Mouse (Mus musculus) midbrain, embryonic 10.5 days (tissue): ENCODE results near the gene Adad1. TPM values are rescaled to one million over a fixed set of nuclear protein-coding genes. Genes with fewer than 3 reads are reported as not detected.
A peak's percentile ranks its signal among the peaks of the same experiment; 100 is the strongest.

ENCODE experiments used
- DNase-seq: peaks from one replicate; pipeline ENCODE4 v3.0.0-alpha.2; 2017; ENCODE audit warnings: low spot score
- H3K27ac ChIP-seq: fragments of 300-500 bp; sonication (generic); replicated peaks from 2 replicates; pipeline ENCODE4 v1.5.1; 2016; ENCODE audit warnings: mild to moderate bottlenecking
- H3K27me3 ChIP-seq: fragments of 300-500 bp; sonication (generic); 2 replicates; pipeline ENCODE4 v1.6.1; 2016; ENCODE audit warnings: low read depth, mild to moderate bottlenecking; ENCODE audit not compliant: poor library complexity, severe bottlenecking
- H3K36me3 ChIP-seq: fragments of 300-500 bp; sonication (generic); 2 replicates; pipeline ENCODE4 v1.6.1; 2016; ENCODE audit warnings: mild to moderate bottlenecking, moderate library complexity
- H3K4me1 ChIP-seq: fragments of 300-500 bp; sonication (generic); 2 replicates; pipeline ENCODE4 v1.6.1; 2016
- H3K4me3 ChIP-seq: fragments of 300-500 bp; sonication (generic); 2 replicates; pipeline ENCODE4 v1.5.1; 2016; ENCODE audit warnings: mild to moderate bottlenecking, moderate library complexity
- H3K9me3 ChIP-seq: fragments of 300-500 bp; sonication (generic); replicated peaks from 2 replicates; pipeline ENCODE4 v1.6.1; 2016; ENCODE audit warnings: mild to moderate bottlenecking
- WGBS: fragments of 180-500 bp; shearing (Covaris S2); methylation state at CpG from one replicate; pipeline ENCODE4 v1.1.7; 2016; 5-methylcytosine and 5-hydroxymethylcytosine counted together
- polyA plus RNA-seq: library from polyadenylated mRNA; unstranded; fragments of >200 nt; fragmentation: Nextera tagmentation; extraction: Ambion mirVana; gene quantifications from 2 replicates; pipeline ENCODE4 v1.2.1, GENCODE M21; 2016

Gene Adad1
- 0.66 and 0.67 TPM in 2 replicates for polyA plus RNA-seq

DNA sequence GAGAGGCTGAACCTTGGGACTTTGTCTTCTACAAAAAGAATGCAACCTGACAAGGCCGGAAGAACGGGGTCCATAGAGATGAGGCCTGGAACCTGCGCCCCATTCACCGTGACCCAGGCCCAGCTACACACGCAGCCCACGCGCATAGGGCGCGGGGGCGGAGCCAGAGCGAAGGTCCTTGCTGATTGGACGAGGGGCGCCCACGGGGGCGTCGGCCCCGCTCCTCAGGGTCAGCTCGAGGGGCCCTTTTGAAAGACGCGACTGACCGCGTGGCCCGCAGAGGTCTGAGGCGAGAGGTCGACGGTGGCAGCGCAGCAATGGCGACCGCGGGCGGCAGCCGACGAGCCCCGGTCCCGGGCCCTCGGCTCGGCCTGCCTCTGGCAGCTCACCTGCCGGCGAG lies at the start of gene Adad1:
Gene Adad1, plus strand, starts transcription at position 122 of the 400 bp plus-strand sequence.
- H3K4me3 ChIP-seq = peak within 1 kb of the TSS; percentile 33
- H3K9me3 ChIP-seq = peaks cover 31% of the 10 kb centered on the region
- peak; percentile 12 for DNase-seq
- H3K27me3 ChIP-seq = no peaks in the 10 kb centered on the region
- no peaks in the 10 kb centered on the region for H3K36me3 ChIP-seq
- WGBS = 54% methylated on average over 39 of the region's 39 CpGs
- no peak within 1 kb of the TSS; the same call in 1 of the 2 replicates for H3K27ac ChIP-seq
- no peaks in the 10 kb centered on the region for H3K4me1 ChIP-seq

DNA sequence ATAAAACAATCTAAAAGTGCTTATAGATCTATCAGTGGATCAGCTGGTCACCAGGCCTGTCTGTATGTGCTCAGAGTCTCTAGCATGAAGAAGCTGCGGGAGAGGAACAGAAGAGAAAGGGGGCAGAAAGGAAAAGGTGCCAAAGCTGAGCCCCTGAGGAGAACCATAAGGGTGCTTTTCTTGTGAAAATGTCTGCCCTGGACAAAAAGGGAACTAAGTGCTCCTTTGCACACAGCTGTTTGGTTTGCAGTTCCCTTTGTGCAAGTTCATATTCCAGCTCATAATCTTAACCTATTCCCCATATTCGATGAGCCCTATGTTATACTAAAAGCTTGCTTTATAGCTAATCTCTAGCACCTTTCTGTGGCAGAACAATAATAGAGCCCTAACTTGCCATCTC lies 25.3 kb upstream of the Adad1 start:
- Histone ChIP-seq H3K36me3 (peaks cover 39% of the 10 kb centered on the region), H3K4me1 (no peaks in the 10 kb centered on the region)

DNA sequence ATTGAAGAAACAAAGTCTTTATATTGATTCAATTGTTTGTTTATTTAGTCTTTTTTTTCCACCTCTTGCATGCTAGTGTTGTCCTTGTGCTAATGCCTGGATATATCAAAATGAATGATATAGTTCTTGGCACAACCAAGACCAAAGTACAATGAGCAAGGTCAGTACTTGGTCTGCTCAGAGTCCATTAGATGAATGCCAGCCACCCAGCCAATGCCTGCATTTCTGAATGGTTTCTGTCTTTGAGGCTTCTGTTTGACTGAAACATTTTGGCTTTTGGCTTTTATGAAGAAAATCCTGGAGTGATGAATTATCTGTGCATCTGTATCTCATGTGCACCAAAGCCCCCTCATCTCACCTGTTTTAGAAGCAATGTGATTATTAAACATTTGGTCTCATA lies 23.5 kb upstream of the Adad1 start:
- Histone ChIP-seq H3K36me3 (peaks cover 41% of the 10 kb centered on the region), H3K4me1 (no peaks in the 10 kb centered on the region)
- no peak for DNase-seq

More for the DNA sequence above, 25.3 kb upstream of the Adad1 start:
- Histone ChIP-seq H3K27ac (no peak overlapping the region), H3K4me3 (no peak overlapping the region), H3K27me3 (no peaks in the 10 kb centered on the region), H3K9me3 (no peaks in the 10 kb centered on the region)
- WGBS = 89% methylated on average over 2 of the region's 2 CpGs
- DNase-seq = no peak

DNA sequence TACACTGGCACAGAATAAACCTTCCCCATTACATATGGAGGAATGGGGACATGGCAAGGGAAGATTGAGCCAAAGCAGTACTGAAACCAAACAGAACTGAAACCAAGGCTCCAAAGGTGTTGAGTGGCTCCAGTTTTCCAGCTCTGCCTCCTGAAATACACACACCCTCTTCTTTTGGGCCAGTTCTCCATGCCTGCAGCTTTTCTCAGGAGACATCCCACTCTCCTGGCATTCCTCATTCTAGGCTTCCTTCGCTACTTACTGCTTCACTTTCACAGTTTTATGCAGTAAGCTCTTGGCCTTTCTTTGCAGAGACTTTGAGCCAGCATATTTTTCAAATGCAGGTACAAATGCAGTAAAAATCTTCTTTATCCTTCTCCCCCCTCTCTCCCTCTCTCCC lies 11.8 kb upstream of the Adad1 start:
- H3K9me3 ChIP-seq = no peaks in the 10 kb centered on the region
- peaks cover 35% of the 10 kb centered on the region for H3K36me3 ChIP-seq
- no peak overlapping the region for H3K4me3 ChIP-seq
- no peaks in the 10 kb centered on the region for H3K4me1 ChIP-seq
- no peak for DNase-seq
- no peak overlapping the region for H3K27ac ChIP-seq
- H3K27me3 ChIP-seq = no peaks in the 10 kb centered on the region
- 91% methylated on average over 1 of the region's 1 CpGs for WGBS

More for the DNA sequence above, 23.5 kb upstream of the Adad1 start:
- H3K4me3 ChIP-seq = no peak overlapping the region
- H3K27me3 ChIP-seq = no peaks in the 10 kb centered on the region
- no peaks in the 10 kb centered on the region for H3K9me3 ChIP-seq
- H3K27ac ChIP-seq = no peak overlapping the region

DNA sequence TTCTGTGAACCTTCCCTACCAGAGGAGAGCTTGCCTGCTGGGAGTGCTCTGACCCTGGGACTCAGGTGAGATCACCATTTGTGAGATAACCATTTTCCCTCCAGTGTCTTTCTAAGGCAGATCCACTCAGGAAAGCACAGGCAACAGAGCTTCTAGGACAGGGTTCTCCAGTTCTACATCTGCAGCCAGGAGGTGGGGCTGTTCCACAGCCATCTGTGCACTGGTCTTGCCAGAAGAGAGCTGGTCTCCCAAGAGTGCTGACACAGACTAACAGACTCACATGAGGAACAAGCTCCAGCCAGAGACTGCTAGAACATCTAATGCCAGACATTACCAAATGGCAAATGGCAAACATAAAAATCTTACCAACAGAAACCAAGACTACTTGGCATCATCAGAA lies 9.9 kb downstream of the Adad1 start:
- no peaks in the 10 kb centered on the region for H3K4me1 ChIP-seq
- no peaks in the 10 kb centered on the region for H3K27me3 ChIP-seq
- H3K9me3 ChIP-seq = peaks cover 12% of the 10 kb centered on the region; the same call in 1 of the 2 replicates
- no peaks in the 10 kb centered on the region for H3K36me3 ChIP-seq
- no peak overlapping the region for H3K4me3 ChIP-seq
- H3K27ac ChIP-seq = no peak overlapping the region
- no peak for DNase-seq

DNA sequence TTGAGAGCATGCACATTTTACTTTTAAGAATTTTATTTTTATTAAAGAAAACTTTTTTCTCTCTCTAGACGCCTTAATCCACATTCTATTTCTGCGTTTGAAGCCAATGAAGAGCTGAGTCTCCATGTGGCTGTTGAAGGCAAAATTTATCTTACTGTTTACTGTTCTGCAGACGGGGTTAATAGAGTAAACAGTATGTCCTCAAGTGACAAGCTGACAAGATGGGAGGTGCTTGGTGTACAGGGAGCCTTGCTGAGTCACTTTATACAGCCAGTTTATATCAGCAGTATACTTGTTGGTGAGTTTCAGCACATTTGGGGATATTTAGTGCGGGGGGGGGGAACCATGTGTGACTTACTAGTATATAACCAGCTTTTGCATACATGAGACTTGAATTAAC lies 21.5 kb downstream of the Adad1 start:
- H3K4me1 ChIP-seq = no peaks in the 10 kb centered on the region
- DNase-seq = no peak
- no peak overlapping the region for H3K4me3 ChIP-seq
- WGBS = 80% methylated on average over 4 of the region's 4 CpGs
- no peak overlapping the region for H3K27ac ChIP-seq
- no peaks in the 10 kb centered on the region for H3K36me3 ChIP-seq
- no peaks in the 10 kb centered on the region for H3K27me3 ChIP-seq
- H3K9me3 ChIP-seq = no peaks in the 10 kb centered on the region

DNA sequence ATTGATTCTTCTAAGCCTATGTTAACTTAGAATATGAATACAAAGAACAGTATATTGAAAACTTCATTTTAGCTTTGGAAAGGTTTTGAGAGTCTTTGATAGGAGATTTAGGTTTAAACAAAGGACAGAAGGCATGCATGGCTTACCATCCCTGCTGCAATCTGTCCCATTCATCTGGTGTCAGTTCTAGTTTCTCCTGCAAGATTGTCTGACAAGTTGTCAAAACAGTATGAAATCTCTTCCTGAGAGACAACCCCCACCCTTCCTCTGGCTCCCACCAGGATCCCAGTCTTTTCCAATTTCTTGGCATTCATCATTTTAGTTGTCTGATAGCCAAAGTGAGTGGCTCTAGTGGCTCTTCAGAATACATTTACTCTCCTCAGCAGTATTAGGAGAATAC lies 27.4 kb downstream of the Adad1 start:
- Histone ChIP-seq H3K4me3 (no peak overlapping the region), H3K4me1 (no peaks in the 10 kb centered on the region), H3K27ac (no peak overlapping the region), H3K36me3 (no peaks in the 10 kb centered on the region), H3K9me3 (no peaks in the 10 kb centered on the region), H3K27me3 (no peaks in the 10 kb centered on the region)
- no peak for DNase-seq

DNA sequence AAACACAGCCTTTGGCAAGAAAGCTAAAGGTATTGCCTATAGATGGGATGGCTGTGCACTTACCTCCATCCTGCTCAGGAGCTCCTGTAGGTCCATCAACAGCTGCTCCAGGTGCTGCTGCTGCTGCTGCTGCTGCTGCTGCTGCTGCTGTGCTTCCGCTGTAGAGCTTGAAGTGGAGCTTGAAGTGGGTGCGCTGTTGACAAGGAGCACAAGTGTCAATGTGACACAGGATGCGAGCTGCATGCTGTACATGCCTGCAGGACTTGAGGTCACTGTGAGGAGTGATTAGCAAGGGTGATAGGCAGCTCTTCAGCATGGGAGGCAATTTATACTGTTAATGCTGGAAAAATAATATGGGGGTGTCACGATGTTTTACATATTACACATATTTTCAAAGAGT lies 62.3 kb downstream of the Adad1 start, which contains the start of gene Il2:
Gene Il2, minus strand, starts transcription at position 305 of the 400 bp plus-strand sequence.
- H3K27me3 ChIP-seq = no peaks in the 10 kb centered on the region
- H3K4me1 ChIP-seq = no peaks in the 10 kb centered on the region
- H3K9me3 ChIP-seq = no peaks in the 10 kb centered on the region
- 83% methylated on average over 4 of the region's 4 CpGs for WGBS
- H3K27ac ChIP-seq = no peak within 1 kb of the TSS
- no peaks in the 10 kb centered on the region for H3K36me3 ChIP-seq
- no peak for DNase-seq
- H3K4me3 ChIP-seq = no peak within 1 kb of the TSS

DNA sequence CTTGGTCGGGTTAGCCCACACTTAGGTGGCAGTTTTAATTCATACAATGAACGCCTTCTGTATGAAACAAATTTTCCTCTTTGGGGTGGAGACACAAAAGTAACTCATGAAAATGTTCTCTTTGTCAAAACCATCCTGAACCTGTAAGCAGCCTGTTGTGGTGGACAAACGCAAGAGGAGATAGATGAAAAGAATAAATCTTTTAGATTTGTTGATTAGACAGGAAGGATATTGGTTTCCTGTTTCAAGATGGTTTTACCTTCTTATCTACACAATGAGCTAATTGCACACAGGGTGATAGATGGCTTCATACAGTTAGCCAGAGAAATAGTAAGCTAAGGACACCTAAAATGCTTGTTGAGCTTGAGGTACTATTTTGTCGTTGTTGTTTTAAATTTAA lies 62.8 kb downstream of the Adad1 start:
- H3K27ac ChIP-seq = no peak overlapping the region
- H3K9me3 ChIP-seq = no peaks in the 10 kb centered on the region
- H3K27me3 ChIP-seq = no peaks in the 10 kb centered on the region
- H3K4me1 ChIP-seq = no peaks in the 10 kb centered on the region
- DNase-seq = no peak
- 90% methylated on average over 4 of the region's 4 CpGs for WGBS
- no peaks in the 10 kb centered on the region for H3K36me3 ChIP-seq
- no peak overlapping the region for H3K4me3 ChIP-seq

DNA sequence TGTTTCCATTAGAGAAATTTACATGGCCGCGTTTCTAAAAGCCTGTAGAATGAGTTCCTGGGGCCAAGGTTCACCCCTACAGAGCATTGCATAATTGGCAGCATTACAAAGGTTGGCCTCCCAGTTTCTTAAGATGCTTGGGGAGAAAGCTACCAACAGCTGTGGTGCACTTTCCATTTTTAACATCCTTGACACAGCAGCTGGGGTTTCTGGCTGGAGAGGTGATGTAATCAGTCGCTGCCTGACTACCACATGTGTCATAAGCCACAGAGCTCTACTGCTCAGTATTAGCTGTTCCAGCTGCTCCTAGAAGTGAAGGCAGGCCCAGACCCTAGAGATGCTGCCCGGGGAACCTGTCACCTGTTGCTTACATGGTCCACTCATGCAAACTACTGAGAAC lies 64.9 kb downstream of the Adad1 start:
- Histone ChIP-seq H3K36me3 (no peaks in the 10 kb centered on the region), H3K4me3 (no peak overlapping the region), H3K27ac (no peak overlapping the region), H3K27me3 (no peaks in the 10 kb centered on the region), H3K4me1 (no peaks in the 10 kb centered on the region), H3K9me3 (no peaks in the 10 kb centered on the region)
- no peak for DNase-seq
- 64% methylated on average over 4 of the region's 4 CpGs for WGBS

DNA sequence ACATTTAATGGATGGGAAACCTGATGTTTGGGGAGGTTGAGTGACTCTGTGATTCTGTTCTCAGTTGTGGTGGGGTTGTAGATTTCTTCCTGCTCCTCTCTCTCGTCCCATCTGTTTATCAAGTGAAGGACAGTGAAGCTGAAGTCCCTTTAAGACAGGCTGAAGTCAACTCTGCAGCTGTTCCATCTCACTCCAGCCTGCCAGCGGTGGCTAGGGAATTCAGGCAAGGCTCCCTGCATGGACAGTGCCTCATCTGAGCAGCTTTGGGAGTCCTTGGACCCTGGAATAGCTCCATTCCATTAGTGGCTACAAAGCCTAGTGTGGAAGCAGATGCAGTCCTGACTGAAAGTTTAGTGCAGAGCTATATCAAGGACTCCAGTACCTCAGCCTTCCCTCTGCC lies 65.7 kb downstream of the Adad1 start:
- no peak overlapping the region for H3K4me3 ChIP-seq
- WGBS = 73% methylated on average over 2 of the region's 2 CpGs
- H3K27ac ChIP-seq = no peak overlapping the region
- no peak for DNase-seq
- no peaks in the 10 kb centered on the region for H3K27me3 ChIP-seq
- no peaks in the 10 kb centered on the region for H3K4me1 ChIP-seq
- H3K36me3 ChIP-seq = no peaks in the 10 kb centered on the region
- H3K9me3 ChIP-seq = no peaks in the 10 kb centered on the region

DNA sequence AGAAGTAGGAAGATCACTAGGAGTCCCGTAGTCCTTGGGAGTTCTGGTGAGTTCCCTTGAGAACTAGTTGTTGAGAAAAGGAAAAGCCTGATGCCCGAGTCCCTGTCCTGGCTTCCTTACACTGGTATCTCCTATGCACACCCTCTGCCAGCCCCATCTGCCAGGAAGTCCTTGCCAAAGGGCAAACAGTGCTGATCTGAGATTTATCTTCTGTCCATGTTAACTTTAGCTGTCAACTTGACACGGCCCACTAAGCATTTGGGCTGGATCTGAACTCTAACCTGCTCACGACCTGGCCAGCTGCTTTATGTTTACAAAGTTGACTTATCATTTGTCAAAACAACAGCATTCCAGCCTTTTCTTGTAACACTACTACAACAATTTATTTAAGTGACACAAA lies 73.9 kb downstream of the Adad1 start:
- 79% methylated on average over 4 of the region's 4 CpGs for WGBS
- DNase-seq = no peak
- H3K4me1 ChIP-seq = no peaks in the 10 kb centered on the region
- H3K4me3 ChIP-seq = no peak overlapping the region
- 0 out of 2 replicates have a peak, but pooled peaks cover 3% of the 10 kb centered on the region for H3K9me3 ChIP-seq
- H3K36me3 ChIP-seq = no peaks in the 10 kb centered on the region
- H3K27ac ChIP-seq = no peak overlapping the region
- no peaks in the 10 kb centered on the region for H3K27me3 ChIP-seq

DNA sequence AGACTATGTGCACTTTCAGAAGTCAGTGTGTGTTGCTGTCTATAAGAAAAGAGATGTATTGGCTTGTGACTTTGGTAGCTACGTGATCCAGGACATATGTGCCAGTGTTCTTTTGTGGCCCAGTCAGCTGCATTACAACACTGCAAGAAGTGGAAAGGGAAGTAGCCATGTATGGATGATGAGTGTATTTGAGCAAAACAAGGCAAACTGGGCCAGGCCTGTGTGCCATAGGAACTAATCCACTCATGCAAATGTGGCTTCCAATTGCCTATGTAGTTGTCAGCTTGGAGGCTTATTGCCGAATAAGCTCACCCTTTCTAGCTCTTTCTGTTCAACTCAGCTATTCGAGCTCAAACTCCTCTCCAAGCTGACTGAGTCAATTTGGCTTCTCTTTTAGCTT lies 75.9 kb downstream of the Adad1 start:
- 83% methylated on average over 3 of the region's 3 CpGs for WGBS
- no peak for DNase-seq

More for the DNA sequence above, 75.9 kb downstream of the Adad1 start:
- H3K27ac ChIP-seq = no peak overlapping the region
- H3K4me3 ChIP-seq = no peak overlapping the region
- no peaks in the 10 kb centered on the region for H3K27me3 ChIP-seq
- no peaks in the 10 kb centered on the region for H3K4me1 ChIP-seq
- H3K36me3 ChIP-seq = no peaks in the 10 kb centered on the region
- H3K9me3 ChIP-seq = 0 out of 2 replicates have a peak, but pooled peaks cover 3% of the 10 kb centered on the region
